Mouse (Mus musculus): ENCODE measurements around the gene Pik3c2g. TPM values are rescaled to one million over a fixed set of nuclear protein-coding genes. Genes with fewer than 3 reads are reported as not detected.

Pik3c2g gene
- total and polyA plus RNA-seq, 3 experiments = 0.17 to 52.1 (median 4.2) TPM

Other genes with a start within 250 kb of the Pik3c2g start
- gene Rergl, start 85.2 kb upstream of the Pik3c2g start, total RNA-seq (2021) = not detected
- not detected in 2 replicates for gene Rergl, start 85.2 kb upstream of the Pik3c2g start, polyA plus RNA-seq (2012; rRNA removed)